21 mouse cellular contexts compared by ENCODE assay signal in genomic region chr4:132154877-132155670, GRCm38 (mm10). TPM values are rescaled to one million over a fixed set of nuclear protein-coding genes. Genes with fewer than 3 reads are reported as not detected.
DNase-seq lines count a peak whose midpoint lies in the region; ATAC-seq and TF ChIP-seq lines count a peak whose summit lies in the region.
"Had no signal": no experiment of that assay in that cellular context is flagged by ENCODE, and none has a peak within 500 bp of the region (broad histone marks: within the 10 kb centered on the region; RNA-seq: fewer than 3 reads in every experiment).

No protein-coding gene starts in this region.

- H3K4me2 ChIP-seq in hindbrain, embryonic 13.5 days = no peak overlapping the region
- no peak overlapping the region for H3K4me2 ChIP-seq in stomach, postnatal 0 days (replicated peaks; ENCODE audit: low read depth)
- H3K4me2 ChIP-seq: forebrain, embryonic 13.5 days; lung, embryonic 14.5 days had no signal

- ATAC-seq in hindbrain, embryonic 13.5 days (ENCODE audit: low FRiP score) = no peak
- ATAC-seq in stomach, postnatal 0 days (ENCODE audit: low FRiP score, low TSS enrichment) = peak; percentile 58; the same call in 1 of the 2 replicates
- ATAC-seq: forebrain, embryonic 13.5 days; intestine, postnatal 0 days had no signal

- H3K4me3 ChIP-seq in hindbrain, embryonic 13.5 days = no peak overlapping the region
- H3K4me3 ChIP-seq in hindbrain, embryonic 10.5 days = no peak overlapping the region
- no peak overlapping the region for H3K4me3 ChIP-seq in stomach, postnatal 0 days (ENCODE audit: low read depth, low read length)
- H3K4me3 ChIP-seq: forebrain, embryonic 13.5 days; gastrocnemius, adult 2 months had no signal

- no peak for DNase-seq in hindbrain, embryonic 10.5 days (ENCODE audit: low spot score)
- peak; percentile 33 for DNase-seq in right cerebral cortex, adult 18-20 months
- no peak for DNase-seq in right cerebral cortex, postnatal 4 days
- DNase-seq in embryo, embryonic 10.5 days (ENCODE audit: low spot score) = peak; percentile 55
- DNase-seq in stomach, postnatal 0 days (ENCODE audit: low spot score) = peak; percentile 47
- DNase-seq in heart, adult 18-20 months = no peak
- no peak for DNase-seq in lung, adult 18-20 months
- DNase-seq: cerebellum, adult 11-12 months; cerebellum, postnatal 36 days; gastrocnemius, adult 2 months; heart, postnatal 14 days; kidney, postnatal 36 days; lung, embryonic 14.5 days; right cerebral cortex, postnatal 25 days; thymus, adult 2 months had no signal

- H3K4me1 ChIP-seq in hindbrain, embryonic 13.5 days (replicated peaks) = peaks cover 10% of the 10 kb centered on the region
- peaks cover 20% of the 10 kb centered on the region for H3K4me1 ChIP-seq in hindbrain, embryonic 10.5 days (replicated peaks)
- H3K4me1 ChIP-seq in stomach, postnatal 0 days (replicated peaks; ENCODE audit: control insufficient read depth, insufficient read depth) = no peaks in the 10 kb centered on the region

- H3K9ac ChIP-seq in hindbrain, embryonic 13.5 days = 0 out of 2 replicates have a peak overlapping the region, but pooled peaks have one; percentile 29
- no peak overlapping the region for H3K9ac ChIP-seq in stomach, postnatal 0 days (ENCODE audit: low read length)
- H3K9ac ChIP-seq: forebrain, embryonic 13.5 days; lung, embryonic 14.5 days had no signal

- no peaks in the 10 kb centered on the region for H3K36me3 ChIP-seq in hindbrain, embryonic 13.5 days
- H3K36me3 ChIP-seq in hindbrain, embryonic 10.5 days = no peaks in the 10 kb centered on the region
- no peaks in the 10 kb centered on the region for H3K36me3 ChIP-seq in stomach, postnatal 0 days (ENCODE audit: control insufficient read depth, insufficient read depth, low read length)

- 5% methylated on average over 6 of the region's 6 CpGs for WGBS in hindbrain, embryonic 13.5 days
- 6% methylated on average over 6 of the region's 6 CpGs for WGBS in hindbrain, embryonic 10.5 days
- 7% methylated on average over 6 of the region's 6 CpGs for WGBS in stomach, postnatal 0 days

- no peak overlapping the region for H3K27ac ChIP-seq in hindbrain, embryonic 13.5 days
- H3K27ac ChIP-seq in hindbrain, embryonic 10.5 days = no peak overlapping the region
- H3K27ac ChIP-seq in stomach, postnatal 0 days (replicated peaks) = no peak overlapping the region; the same call in 1 of the 2 replicates
- H3K27ac ChIP-seq: forebrain, embryonic 13.5 days; gastrocnemius, adult 2 months; macrophage had no signal

- H3K9me3 ChIP-seq in hindbrain, embryonic 13.5 days = no peaks in the 10 kb centered on the region
- peaks cover 5% of the 10 kb centered on the region; the same call in 1 of the 2 replicates for H3K9me3 ChIP-seq in hindbrain, embryonic 10.5 days
- 0 out of 2 replicates have a peak, but pooled peaks cover 2% of the 10 kb centered on the region for H3K9me3 ChIP-seq in stomach, postnatal 0 days (ENCODE audit: control insufficient read depth, low read length)

- no peak for TF ChIP-seq CTCF in stomach, postnatal 0 days (IDR thresholded peaks at IDR 0.05; ENCODE audit: low read depth)

- H3K27me3 ChIP-seq in hindbrain, embryonic 13.5 days = no peaks in the 10 kb centered on the region
- no peaks in the 10 kb centered on the region for H3K27me3 ChIP-seq in hindbrain, embryonic 10.5 days (ENCODE audit: insufficient read depth, poor library complexity, severe bottlenecking)
- H3K27me3 ChIP-seq in stomach, postnatal 0 days (ENCODE audit: control insufficient read depth, insufficient read depth, low read length) = no peaks in the 10 kb centered on the region
- H3K27me3 ChIP-seq: forebrain, embryonic 13.5 days had no signal

- no peak for TF ChIP-seq EP300 in stomach, postnatal 0 days (optimal IDR thresholded peaks at IDR 0.05)

RNA-seq across cellular contexts. Expression of gene Oprd1, which starts 10.8 kb away (rescaled TPM):
- polyA plus RNA-seq in hindbrain, embryonic 13.5 days (2015; fragmentation: Nextera tagmentation; extraction: Ambion mirVana) = 0.44 and 0.48 TPM in 2 replicates
- 0.07 and 0.20 TPM in 2 replicates for polyA plus RNA-seq in hindbrain, embryonic 10.5 days (2016; fragmentation: Nextera tagmentation; extraction: Ambion mirVana)
- 0.04 and 0.11 TPM in 2 replicates for polyA plus RNA-seq in stomach, postnatal 0 days (2015; fragmentation: Nextera tagmentation; extraction: Ambion mirVana)
- total RNA-seq in heart, adult 18-20 months (2021) = under 1 TPM; 0.17 to 0.18 TPM
- total RNA-seq: gastrocnemius, adult 2 months; liver, adult 2 months; monocyte, adult 5-6 weeks had no signal
- polyA plus RNA-seq: liver, adult 2 months had no signal

RNA-seq across cellular contexts. Expression of gene Ythdf2, which starts 57.0 kb away (rescaled TPM):
- polyA plus RNA-seq in hindbrain, embryonic 13.5 days (2015; fragmentation: Nextera tagmentation; extraction: Ambion mirVana) = 134 and 137 TPM in 2 replicates
- polyA plus RNA-seq in hindbrain, embryonic 10.5 days (2016; fragmentation: Nextera tagmentation; extraction: Ambion mirVana) = 136 and 142 TPM in 2 replicates
- 52.6 and 53.8 TPM in 2 replicates for polyA plus RNA-seq in stomach, postnatal 0 days (2015; fragmentation: Nextera tagmentation; extraction: Ambion mirVana)
- 10 to 100 TPM; 26.7 to 30.8 TPM for total RNA-seq in heart, adult 18-20 months (2021)

Comparison
In these comparisons a context has a peak if more than half of its experiments do, and no peak if none do; other contexts are left out.
1. DNase-seq: peak in right cerebral cortex, adult 18-20 months (single experiment), embryo, embryonic 10.5 days (single experiment) and stomach, postnatal 0 days (single experiment); none in hindbrain, embryonic 10.5 days (single experiment), right cerebral cortex, postnatal 4 days (single experiment), heart, adult 18-20 months (0 of 2) and lung, adult 18-20 months (0 of 2).